Mouse (Mus musculus) limb, embryonic 14.5 days (tissue): Measurements from ENCODE around the gene Cdiptos. TPM values are rescaled to one million over a fixed set of nuclear protein-coding genes. Genes with fewer than 3 reads are reported as not detected.

ENCODE experiments used
- ATAC-seq: fragments of 200-750 bp; cut with Nextera tagmentation; 2 replicates; pipeline ENCODE4 v1.8.0; 2017; ENCODE audit warnings: low read depth, moderate number of reproducible peaks, moderate TSS enrichment; ENCODE audit not compliant: low FRiP score
- DNase-seq: peaks from one replicate; pipeline ENCODE4 v3.0.0-alpha.2; 2015; ENCODE audit warnings: low spot score
- H3K27ac ChIP-seq: fragments of 300-500 bp; sonication (generic); replicated peaks from 2 replicates; pipeline ENCODE4 v1.5.1; 2014; ENCODE audit warnings: low read depth, mild to moderate bottlenecking, low read length, moderate library complexity, mixed read lengths
- H3K27me3 ChIP-seq: fragments of 300-500 bp; sonication (generic); 2 replicates; pipeline ENCODE4 v1.6.1; 2014; ENCODE audit warnings: low read length, mixed read lengths; ENCODE audit not compliant: control insufficient read depth, insufficient read depth
- H3K36me3 ChIP-seq: fragments of 300-500 bp; sonication (generic); 2 replicates; pipeline ENCODE4 v1.6.1; 2014; ENCODE audit warnings: mild to moderate bottlenecking, low read length, moderate library complexity, mixed read lengths; ENCODE audit not compliant: control insufficient read depth, insufficient read depth
- H3K4me1 ChIP-seq: fragments of 300-500 bp; sonication (generic); 2 replicates; pipeline ENCODE4 v1.6.1; 2014; ENCODE audit warnings: antibody characterized with exemption, low read length, mixed read lengths; ENCODE audit not compliant: control insufficient read depth, insufficient read depth
- H3K4me2 ChIP-seq: fragments of 300-500 bp; sonication (generic); replicated peaks from 2 replicates; pipeline ENCODE4 v1.6.1; 2014; ENCODE audit warnings: low read depth, mild to moderate bottlenecking, low read length, moderate library complexity; ENCODE audit not compliant: severe bottlenecking
- H3K4me3 ChIP-seq: fragments of 300-500 bp; sonication (generic); replicated peaks from 2 replicates; pipeline ENCODE4 v1.5.1; 2014; ENCODE audit warnings: low read length
- H3K9ac ChIP-seq: fragments of 300-500 bp; sonication (generic); 2 replicates; pipeline ENCODE4 v1.6.1; 2014; ENCODE audit warnings: mild to moderate bottlenecking, low read depth, low read length, moderate library complexity; ENCODE audit not compliant: severe bottlenecking
- H3K9me3 ChIP-seq: fragments of 300-500 bp; sonication (generic); 2 replicates; pipeline ENCODE4 v1.6.1; 2016; ENCODE audit warnings: low read length; ENCODE audit not compliant: control insufficient read depth
- POLR2A ChIP-seq: fragments of 200-500 bp; IDR thresholded peaks from 2 replicates; pipeline ENCODE4 v1.8.0; 2012; ENCODE audit warnings: inconsistent platforms, mild to moderate bottlenecking, moderate library complexity, borderline replicate concordance; ENCODE audit not compliant: insufficient read depth, insufficient read length; ENCODE audit errors: extremely low read depth
- WGBS: fragments of 180-500 bp; shearing (Covaris S2); extraction: QIAGEN DNeasy Blood & Tissue Kit; methylation state at CpG from one replicate; pipeline ENCODE4 v1.1.7; 2014; 5-methylcytosine and 5-hydroxymethylcytosine counted together
- polyA plus RNA-seq, 2 experiments: library from polyadenylated mRNA; depleted of rRNA in 1 of 2; stranded (reverse) in 1 of 2; unstranded in 1 of 2; fragments of >200 nt; fragmentation: Nextera tagmentation in 1 of 2; extraction: Ambion mirVana in 1 of 2; gene quantifications; 2 replicates each; pipeline versions ENCODE4 v1.2.1 to v1.2.3; 2012 to 2014

The Cdiptos gene
- polyA plus RNA-seq, 2 experiments = 1.2 to 1.9 TPM

DNA sequence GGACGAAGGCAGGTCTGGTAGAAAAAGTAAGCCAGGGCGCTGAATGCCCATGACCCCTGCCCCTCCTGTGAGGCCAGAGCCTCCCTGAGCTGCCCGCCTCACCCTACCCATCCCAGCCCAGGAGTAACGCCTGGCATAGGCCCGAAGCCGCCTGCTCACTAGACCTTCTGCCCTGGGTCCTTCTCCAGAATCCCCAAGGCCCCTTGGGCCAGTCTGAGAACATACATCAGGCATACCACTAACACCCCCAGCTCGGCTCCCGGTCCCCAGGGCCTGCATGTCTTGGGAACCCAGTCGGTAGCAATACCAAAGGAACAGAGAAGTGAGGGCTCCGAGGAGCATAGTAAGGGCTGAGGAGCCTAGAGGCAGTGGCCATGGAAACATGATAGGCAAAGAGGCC lies 27.3 kb downstream of the Cdiptos start:
- Histone ChIP-seq H3K4me1 (peaks cover 8% of the 10 kb centered on the region; the same call in 1 of the 2 replicates), H3K36me3 (peaks cover 4% of the 10 kb centered on the region; the same call in 1 of the 2 replicates), H3K4me3 (no peak overlapping the region), H3K9me3 (no peaks in the 10 kb centered on the region), H3K4me2 (no peak overlapping the region), H3K27me3 (peaks cover 19% of the 10 kb centered on the region), H3K27ac (no peak overlapping the region), H3K9ac (no peak overlapping the region)
- DNase-seq = no peak
- TF ChIP-seq POLR2A = no peak
- no peak for ATAC-seq
- WGBS = 79% methylated on average over 8 of the region's 10 CpGs

DNA sequence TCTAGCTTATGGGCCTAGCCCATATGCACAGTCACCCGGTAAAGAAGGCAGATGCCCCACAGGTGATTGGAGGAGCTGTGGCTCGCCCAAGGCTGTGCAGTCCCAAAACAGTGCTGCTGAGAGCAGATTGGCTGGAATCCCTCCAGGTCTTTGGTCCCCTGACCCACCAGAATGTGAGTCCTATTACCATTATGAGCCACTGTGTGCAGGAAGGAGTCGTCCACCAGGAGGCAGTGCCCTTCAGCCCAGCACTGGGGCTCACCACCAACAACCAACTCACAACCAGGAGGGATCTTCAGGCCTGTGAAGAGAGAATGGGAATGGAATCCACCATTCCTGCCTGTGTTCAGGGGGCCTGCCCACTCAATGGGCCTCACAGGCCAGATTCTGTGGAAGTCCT lies 29.4 kb downstream of the Cdiptos start:
- Histone ChIP-seq H3K4me1 (peaks cover 3% of the 10 kb centered on the region; the same call in 1 of the 2 replicates), H3K4me2 (no peak overlapping the region), H3K27me3 (peaks cover 17% of the 10 kb centered on the region), H3K9me3 (no peaks in the 10 kb centered on the region), H3K4me3 (no peak overlapping the region), H3K36me3 (peaks cover 20% of the 10 kb centered on the region), H3K27ac (no peak overlapping the region), H3K9ac (no peak overlapping the region)
- TF ChIP-seq POLR2A = no peak
- DNase-seq = no peak
- no peak for ATAC-seq
- 47% methylated on average over 3 of the region's 3 CpGs for WGBS

DNA sequence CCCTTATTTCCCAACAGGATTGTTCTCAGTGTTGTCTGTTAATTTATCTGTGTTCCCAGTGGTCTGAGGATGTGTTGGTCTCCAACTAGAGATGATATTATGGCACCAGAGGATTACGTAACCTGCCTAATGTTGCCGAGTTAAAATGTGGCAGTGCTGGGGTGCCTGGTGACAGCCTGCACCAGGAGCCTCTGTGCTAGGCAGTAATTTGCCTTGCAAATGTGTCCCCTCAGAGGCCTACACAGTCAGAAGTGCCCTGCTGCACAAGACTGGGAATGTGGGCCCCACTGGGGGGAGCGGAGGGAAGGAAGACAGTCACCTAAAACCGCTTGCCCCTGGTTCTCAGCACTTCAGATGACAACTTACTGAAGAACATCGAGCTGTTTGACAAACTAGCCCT lies 34.1 kb downstream of the Cdiptos start:
- no peak for DNase-seq
- no peaks in the 10 kb centered on the region for H3K4me1 ChIP-seq
- H3K27ac ChIP-seq = no peak overlapping the region
- no peaks in the 10 kb centered on the region for H3K27me3 ChIP-seq
- TF ChIP-seq POLR2A = no peak
- peaks cover 26% of the 10 kb centered on the region for H3K36me3 ChIP-seq
- no peak overlapping the region for H3K4me2 ChIP-seq
- H3K4me3 ChIP-seq = no peak overlapping the region
- 79% methylated on average over 5 of the region's 5 CpGs for WGBS
- ATAC-seq = no peak
- H3K9ac ChIP-seq = no peak overlapping the region
- no peaks in the 10 kb centered on the region for H3K9me3 ChIP-seq

DNA sequence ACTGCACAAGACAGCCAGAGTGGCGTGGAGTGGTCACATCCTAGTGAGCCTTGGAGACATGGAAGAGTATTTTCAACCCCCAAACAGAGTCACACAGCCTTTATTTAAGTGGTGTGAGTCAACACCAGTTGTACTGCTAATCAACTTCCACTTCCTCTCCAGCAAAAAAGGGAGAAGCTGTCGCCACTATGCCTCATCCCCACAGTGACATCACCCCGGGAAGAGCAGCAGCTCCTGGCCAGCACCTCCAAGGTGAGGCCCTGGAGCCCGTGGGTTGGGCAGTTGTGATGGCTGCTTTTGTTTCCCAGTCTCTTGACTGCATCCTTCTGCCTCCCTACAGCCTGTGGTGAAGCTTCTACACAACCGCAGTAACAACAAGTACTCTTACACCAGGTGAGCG lies 34.7 kb downstream of the Cdiptos start:
- H3K9me3 ChIP-seq = no peaks in the 10 kb centered on the region
- DNase-seq (no peak), ATAC-seq (no peak)
- TF ChIP-seq POLR2A = no peak
- WGBS = 45% methylated on average over 6 of the region's 6 CpGs
- peaks cover 31% of the 10 kb centered on the region for H3K36me3 ChIP-seq
- no peak overlapping the region for H3K9ac ChIP-seq
- H3K4me3 ChIP-seq = no peak overlapping the region
- H3K27me3 ChIP-seq = no peaks in the 10 kb centered on the region
- H3K4me2 ChIP-seq = no peak overlapping the region
- no peak overlapping the region for H3K27ac ChIP-seq
- H3K4me1 ChIP-seq = no peaks in the 10 kb centered on the region

DNA sequence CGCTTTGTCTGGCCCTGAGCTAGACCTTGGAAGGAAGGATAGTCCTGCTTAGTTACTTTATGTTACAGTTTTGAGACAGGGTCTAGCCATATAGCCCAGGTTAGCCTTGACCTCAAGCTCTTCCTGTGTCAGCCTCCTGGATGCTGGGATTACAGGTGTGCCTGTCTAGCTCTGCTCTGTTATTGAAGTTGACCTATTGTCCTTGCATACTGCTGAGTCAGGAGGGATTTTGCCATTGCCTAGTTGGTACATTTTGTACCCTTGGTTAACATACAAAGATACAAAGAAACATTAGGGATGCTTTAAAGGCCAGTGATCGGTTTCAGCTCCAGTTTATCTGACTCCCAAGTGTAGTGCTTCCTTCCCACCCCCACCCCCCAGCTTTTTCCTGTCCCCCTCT lies 43.2 kb downstream of the Cdiptos start:
- Histone ChIP-seq H3K9me3 (no peaks in the 10 kb centered on the region), H3K36me3 (peaks cover 28% of the 10 kb centered on the region), H3K9ac (no peak overlapping the region), H3K4me1 (peaks cover 9% of the 10 kb centered on the region), H3K4me3 (no peak overlapping the region), H3K27me3 (no peaks in the 10 kb centered on the region), H3K27ac (no peak overlapping the region), H3K4me2 (no peak overlapping the region)
- WGBS = 83% methylated on average over 2 of the region's 2 CpGs
- DNase-seq (no peak), ATAC-seq (no peak)
- TF ChIP-seq POLR2A = no peak

DNA sequence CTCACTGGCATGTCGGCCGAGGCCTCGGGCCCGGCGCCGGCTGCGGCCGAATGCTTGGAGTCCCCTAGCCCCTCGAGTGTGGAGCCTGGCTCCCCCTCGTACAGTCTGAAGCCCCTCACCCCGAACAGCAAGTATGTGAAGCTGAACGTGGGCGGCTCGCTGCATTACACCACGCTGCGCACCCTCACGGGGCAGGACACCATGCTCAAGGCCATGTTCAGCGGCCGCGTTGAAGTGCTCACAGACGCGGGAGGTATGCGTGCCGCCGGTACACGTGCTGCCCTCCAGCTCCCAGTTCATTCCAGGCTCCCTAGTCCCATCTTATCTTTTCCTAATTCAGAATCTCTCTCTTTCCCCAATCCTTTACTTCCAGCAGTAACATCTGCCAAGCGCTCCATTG lies 46.9 kb downstream of the Cdiptos start:
- Histone ChIP-seq H3K9ac (peak overlapping the region; percentile 81), H3K4me2 (peak overlapping the region; percentile 91), H3K4me1 (peaks cover 9% of the 10 kb centered on the region), H3K27me3 (no peaks in the 10 kb centered on the region), H3K4me3 (peak overlapping the region; percentile 85), H3K36me3 (peaks cover 13% of the 10 kb centered on the region), H3K27ac (peak overlapping the region; percentile 68; the same call in 1 of the 2 replicates), H3K9me3 (no peaks in the 10 kb centered on the region)
- ATAC-seq (peak; percentile 70), DNase-seq (no peak)
- TF ChIP-seq POLR2A = no peak
- under 1% methylated on average over 11 of the region's 27 CpGs for whole genome bisulfite sequencing
